23 mouse cellular contexts compared by ENCODE assay signal in genomic region chr14:57540683-57541082, GRCm38 (mm10). TPM values are rescaled to one million over a fixed set of nuclear protein-coding genes. Genes with fewer than 3 reads are reported as not detected.
DNase-seq lines count a peak whose midpoint lies in the region; ATAC-seq lines count a peak whose summit lies in the region.
"Had no signal": no experiment of that assay in that cellular context is flagged by ENCODE, and none has a peak within 500 bp of the region (broad histone marks: within the 10 kb centered on the region; RNA-seq: fewer than 3 reads in every experiment).

No protein-coding gene starts in this region.

- DNase-seq in cerebellum, adult 11 months, result no peak
- DNase-seq in frontal cortex, postnatal 25 days (ENCODE audit: low spot score in 2 of 2), result no peak
- peak; percentile 49 to 56 for DNase-seq in left cerebral cortex, postnatal 36 days (ENCODE audit: low spot score in 2 of 2)
- no peak for DNase-seq in left cerebral cortex, postnatal 4 days
- peak; percentile 84 for DNase-seq in brain, adult 2 months (ENCODE audit: low read depth, low spot score)
- DNase-seq in testis, postnatal 10 days (ENCODE audit: low spot score), result no peak
- DNase-seq: adrenal gland, adult 2 months; adrenal gland, postnatal 36 days; gastrocnemius, postnatal 10 days; heart, postnatal 10 days; kidney, adult 9 months; kidney, postnatal 10 days; retina, postnatal 1 day; thymus, adult 2 months; thymus, postnatal 36 days had no signal

- peak; percentile 51; the same call in 1 of the 2 replicates for ATAC-seq in cerebellum, adult (ENCODE audit: insufficient number of reproducible peaks, low FRiP score, low TSS enrichment)
- ATAC-seq in frontal cortex, adult (ENCODE audit: low TSS enrichment), result peak; percentile 82
- ATAC-seq: activated CD4-positive, CD25-positive, alpha-beta regulatory T cell, adult 4 months; forebrain, embryonic 16.5 days; intestine, postnatal 0 days; midbrain, embryonic 15.5 days had no signal

- intact Hi-C loops in left cerebral cortex, postnatal 36 days (cut with DNase I), result no loop called here
- intact Hi-C loops in left cerebral cortex, postnatal 4 days (cut with DNase I), result no loop called here

RNA-seq across cellular contexts. Expression of gene Il17d, which starts 16.1 kb away (rescaled TPM):
- 10 to 100 TPM; 15.0 to 17.1 TPM for total RNA-seq in left cerebral cortex, postnatal 36 days (2021)
- total RNA-seq in left cerebral cortex, postnatal 4 days (2021), result 10 to 100 TPM; 20.6 to 21.6 TPM
- total RNA-seq: hematopoietic stem cell, adult 5-6 weeks; megakaryocyte progenitor cell, adult 5-6 weeks had no signal

RNA-seq across cellular contexts. Expression of gene Eef1akmt1, which starts 30.7 kb away (rescaled TPM):
- total RNA-seq in left cerebral cortex, postnatal 36 days (2021), result 10 to 100 TPM; 33.1 to 38.1 TPM
- 10 to 100 TPM; 29.4 to 29.6 TPM for total RNA-seq in left cerebral cortex, postnatal 4 days (2021)

Comparison
In these comparisons a context has a peak if more than half of its experiments do, and no peak if none do; other contexts are left out.
1. DNase-seq: peak in left cerebral cortex, postnatal 36 days (2 of 2) and brain, adult 2 months (single experiment); none in cerebellum, adult 11 months (single experiment), frontal cortex, postnatal 25 days (0 of 2), left cerebral cortex, postnatal 4 days (single experiment) and testis, postnatal 10 days (single experiment).